Mouse (Mus musculus) embryonic facial prominence, embryonic 14.5 days (tissue): ENCODE data around the gene Olfr483. TPM values are rescaled to one million over a fixed set of nuclear protein-coding genes. Genes with fewer than 3 reads are reported as not detected.

ENCODE experiments used
- ATAC-seq: fragments of 200-750 bp; cut with Nextera tagmentation; 2 replicates; pipeline ENCODE4 v1.8.0; 2017; ENCODE audit warnings: low read depth, moderate number of reproducible peaks, moderate TSS enrichment
- DNase-seq: peaks from one replicate; pipeline ENCODE4 v3.0.0-alpha.2; 2015; ENCODE audit warnings: low spot score
- H3K27ac ChIP-seq: fragments of 300-500 bp; sonication (generic); replicated peaks from 2 replicates; pipeline ENCODE4 v1.5.1; 2014; ENCODE audit warnings: low read depth, mild to moderate bottlenecking, low read length, moderate library complexity
- H3K27me3 ChIP-seq: fragments of 300-500 bp; sonication (generic); replicated peaks from 2 replicates; pipeline ENCODE4 v1.6.1; 2014; ENCODE audit warnings: low read length; ENCODE audit not compliant: control insufficient read depth, insufficient read depth
- H3K36me3 ChIP-seq: fragments of 300-500 bp; sonication (generic); 2 replicates; pipeline ENCODE4 v1.6.1; 2014; ENCODE audit warnings: low read length, mixed read lengths; ENCODE audit not compliant: control insufficient read depth, insufficient read depth
- H3K4me1 ChIP-seq: fragments of 300-500 bp; sonication (generic); 2 replicates; pipeline ENCODE4 v1.6.1; 2014; ENCODE audit warnings: antibody characterized with exemption, low read length; ENCODE audit not compliant: control insufficient read depth, insufficient read depth
- H3K4me2 ChIP-seq: fragments of 300-500 bp; sonication (generic); 2 replicates; pipeline ENCODE4 v1.6.1; 2014; ENCODE audit warnings: low read depth, mild to moderate bottlenecking, low read length, moderate library complexity, mixed read lengths
- H3K4me3 ChIP-seq: fragments of 300-500 bp; sonication (generic); 2 replicates; pipeline ENCODE4 v1.5.1; 2014; ENCODE audit warnings: low read depth, mild to moderate bottlenecking, low read length
- H3K9ac ChIP-seq: fragments of 300-500 bp; sonication (generic); 2 replicates; pipeline ENCODE4 v1.6.1; 2014; ENCODE audit warnings: low read depth, mild to moderate bottlenecking, low read length, moderate library complexity, mixed read lengths
- H3K9me3 ChIP-seq: fragments of 300-500 bp; sonication (generic); 2 replicates; pipeline ENCODE4 v1.6.1; 2016; ENCODE audit warnings: low read length; ENCODE audit not compliant: control insufficient read depth
- WGBS: fragments of 180-500 bp; shearing (Covaris S2); extraction: QIAGEN DNeasy Blood & Tissue Kit; methylation state at CpG from one replicate; pipeline ENCODE4 v1.1.7; 2014; 5-methylcytosine and 5-hydroxymethylcytosine counted together
- polyA plus RNA-seq: library from polyadenylated mRNA; unstranded; fragments of >200 nt; fragmentation: Nextera tagmentation; extraction: Ambion mirVana; gene quantifications from 2 replicates; pipeline ENCODE4 v1.2.1, GENCODE M21; 2014

Olfr483 gene
- polyA plus RNA-seq = not detected in 2 replicates

- no peak within 1 kb of the TSS for H3K27ac ChIP-seq
- no peaks in the 10 kb centered on the region for H3K4me1 ChIP-seq
- H3K9ac ChIP-seq = no peak within 1 kb of the TSS
- DNase-seq (no peak), ATAC-seq (no peak)
- H3K9me3 ChIP-seq = no peaks in the 10 kb centered on the region
- no peaks in the 10 kb centered on the region for H3K36me3 ChIP-seq
- 78% methylated on average over 1 of the region's 1 CpGs for WGBS
- no peaks in the 10 kb centered on the region for H3K27me3 ChIP-seq
- H3K4me2 ChIP-seq = no peak within 1 kb of the TSS
- no peak within 1 kb of the TSS for H3K4me3 ChIP-seq
Measured at GRCm38 (mm10) chr7:108100549-108100948, at the start of gene Olfr483. Gene Olfr483, plus strand, starts transcription at chr7:108100849.

GRCm38 (mm10) chr7:108067246-108067645, 33.4 kb upstream of the Olfr483 start, which contains the start of gene Olfr480:
Gene Olfr480, minus strand, starts transcription at chr7:108067346.
- H3K4me3 ChIP-seq = no peak within 1 kb of the TSS
- H3K9me3 ChIP-seq = no peaks in the 10 kb centered on the region
- 86% methylated on average over 1 of the region's 1 CpGs for WGBS

GRCm38 (mm10) chr7:108079555-108079954, 21.1 kb upstream of the Olfr483 start, which contains the start of gene Olfr481:
Gene Olfr481, plus strand, starts transcription at chr7:108079855.
- Histone ChIP-seq H3K4me2 (no peak within 1 kb of the TSS), H3K9me3 (no peaks in the 10 kb centered on the region), H3K4me3 (no peak within 1 kb of the TSS), H3K9ac (no peak within 1 kb of the TSS), H3K27ac (no peak within 1 kb of the TSS), H3K27me3 (no peaks in the 10 kb centered on the region), H3K4me1 (no peaks in the 10 kb centered on the region), H3K36me3 (no peaks in the 10 kb centered on the region)
- no peak for ATAC-seq
- DNase-seq = no peak

More at GRCm38 (mm10) chr7:108067246-108067645, 33.4 kb upstream of the Olfr483 start, which contains the start of gene Olfr480:
- H3K27ac ChIP-seq = no peak within 1 kb of the TSS
- H3K9ac ChIP-seq = no peak within 1 kb of the TSS
- no peaks in the 10 kb centered on the region for H3K4me1 ChIP-seq
- no peaks in the 10 kb centered on the region for H3K27me3 ChIP-seq
- DNase-seq (no peak), ATAC-seq (no peak)
- no peaks in the 10 kb centered on the region for H3K36me3 ChIP-seq
- no peak within 1 kb of the TSS for H3K4me2 ChIP-seq

GRCm38 (mm10) chr7:108097486-108097885, 3.2 kb upstream of the Olfr483 start, which contains the start of gene Olfr482:
Gene Olfr482, minus strand, starts transcription at chr7:108097586.
- no peaks in the 10 kb centered on the region for H3K9me3 ChIP-seq
- H3K27me3 ChIP-seq = no peaks in the 10 kb centered on the region
- H3K4me2 ChIP-seq = no peak within 1 kb of the TSS
- H3K4me3 ChIP-seq = no peak within 1 kb of the TSS
- WGBS = 75% methylated on average over 1 of the region's 1 CpGs
- H3K36me3 ChIP-seq = no peaks in the 10 kb centered on the region
- H3K4me1 ChIP-seq = no peaks in the 10 kb centered on the region
- H3K27ac ChIP-seq = no peak within 1 kb of the TSS
- ATAC-seq = no peak
- DNase-seq = no peak
- H3K9ac ChIP-seq = no peak within 1 kb of the TSS

- H3K4me3 ChIP-seq = no peak overlapping the region
- no peak for DNase-seq
- no peaks in the 10 kb centered on the region for H3K36me3 ChIP-seq
- H3K9ac ChIP-seq = no peak overlapping the region
- no peak overlapping the region for H3K27ac ChIP-seq
- no peaks in the 10 kb centered on the region for H3K9me3 ChIP-seq
- WGBS = 5% methylated on average over 1 of the region's 1 CpGs
- no peaks in the 10 kb centered on the region for H3K4me1 ChIP-seq
- no peaks in the 10 kb centered on the region for H3K27me3 ChIP-seq
- H3K4me2 ChIP-seq = no peak overlapping the region
- no peak for ATAC-seq
Measured at GRCm38 (mm10) chr7:108120681-108121080, 20.0 kb downstream of the Olfr483 start.

- ATAC-seq (no peak), DNase-seq (no peak)
- no peaks in the 10 kb centered on the region for H3K36me3 ChIP-seq
- no peaks in the 10 kb centered on the region for H3K4me1 ChIP-seq
- no peak overlapping the region for H3K4me3 ChIP-seq
- no peak overlapping the region for H3K4me2 ChIP-seq
- WGBS = 67% methylated on average over 1 of the region's 1 CpGs
- H3K27me3 ChIP-seq = no peaks in the 10 kb centered on the region
- no peaks in the 10 kb centered on the region for H3K9me3 ChIP-seq
- no peak overlapping the region for H3K27ac ChIP-seq
- no peak overlapping the region for H3K9ac ChIP-seq
Measured at GRCm38 (mm10) chr7:108121416-108121815, 20.8 kb downstream of the Olfr483 start.

GRCm38 (mm10) chr7:108127349-108127748, 26.7 kb downstream of the Olfr483 start, which contains the start of gene Olfr484:
Gene Olfr484, minus strand, starts transcription at chr7:108127449.
- Histone ChIP-seq H3K27ac (no peak within 1 kb of the TSS), H3K27me3 (no peaks in the 10 kb centered on the region), H3K4me2 (no peak within 1 kb of the TSS), H3K4me1 (no peaks in the 10 kb centered on the region), H3K9ac (no peak within 1 kb of the TSS), H3K36me3 (no peaks in the 10 kb centered on the region), H3K4me3 (no peak within 1 kb of the TSS), H3K9me3 (no peaks in the 10 kb centered on the region)
- ATAC-seq (no peak), DNase-seq (no peak)

Other genes with a start within 250 kb of the Olfr483 start
- gene Olfr472, start 202.9 kb upstream of the Olfr483 start, polyA plus RNA-seq = not detected in 2 replicates
- gene Olfr473, start 170.4 kb upstream of the Olfr483 start, polyA plus RNA-seq = not detected in 2 replicates
- not detected in 2 replicates for gene Olfr474, start 146.2 kb upstream of the Olfr483 start, polyA plus RNA-seq
- gene Olfr476, start 136.0 kb upstream of the Olfr483 start, polyA plus RNA-seq = not detected in 2 replicates
- not detected in 2 replicates for gene Olfr477, start 114.2 kb upstream of the Olfr483 start, polyA plus RNA-seq
- gene Olfr478, start 66.9 kb upstream of the Olfr483 start, polyA plus RNA-seq = not detected in 2 replicates
- gene Olfr479, start 50.2 kb upstream of the Olfr483 start, polyA plus RNA-seq = not detected in 2 replicates
- not detected in 2 replicates for gene Olfr480, start 33.5 kb upstream of the Olfr483 start, polyA plus RNA-seq
- 0.14 TPM in 1 of 2 replicates, not detected in the other for gene Olfr481, start 21.0 kb upstream of the Olfr483 start, polyA plus RNA-seq
- gene Olfr482, start 3.3 kb upstream of the Olfr483 start, polyA plus RNA-seq = 0.10 and 0.14 TPM in 2 replicates
- not detected in 2 replicates for gene Olfr484, start 26.6 kb downstream of the Olfr483 start, polyA plus RNA-seq
- gene Olfr485, start 59.0 kb downstream of the Olfr483 start, polyA plus RNA-seq = 0.31 TPM in 1 of 2 replicates, not detected in the other
- gene Olfr486, start 71.9 kb downstream of the Olfr483 start, polyA plus RNA-seq = not detected in 2 replicates
- gene Olfr487, start 113.8 kb downstream of the Olfr483 start, polyA plus RNA-seq = 0.14 TPM in 1 of 2 replicates, not detected in the other
- gene Olfr488, start 157.5 kb downstream of the Olfr483 start, polyA plus RNA-seq = not detected in 2 replicates
- gene Olfr490, start 188.1 kb downstream of the Olfr483 start, polyA plus RNA-seq = not detected in 2 replicates
- 0.13 TPM in 1 of 2 replicates, not detected in the other for gene Olfr491, start 212.6 kb downstream of the Olfr483 start, polyA plus RNA-seq
- not detected in 2 replicates for gene Olfr492, start 222.8 kb downstream of the Olfr483 start, polyA plus RNA-seq
- not detected in 2 replicates for gene Olfr493, start 246.1 kb downstream of the Olfr483 start, polyA plus RNA-seq